Mouse (Mus musculus) megakaryocyte, embryonic 14.5 days (primary cell): ENCODE results near the gene Dennd2c.

Source experiments
- FLI1 ChIP-seq: IDR thresholded peaks from 2 replicates; pipeline ENCODE4 v1.6.1; 2012; ENCODE audit warnings: low read length, inconsistent platforms, mixed read lengths
- GATA1 ChIP-seq: IDR thresholded peaks from 3 replicates; pipeline ENCODE4 v1.6.1; 2012; ENCODE audit warnings: mixed read lengths, low read length, inconsistent platforms, borderline replicate concordance

GRCm38 (mm10) chr3:103196320-103196823 lies 94.0 kb downstream of the Dennd2c start:
- TF ChIP-seq GATA1 (no peak), FLI1 (no peak)
